Mouse (Mus musculus) CH12.LX (cell line): Measurements from ENCODE around the gene Hoxa11. TPM values are rescaled to one million over a fixed set of nuclear protein-coding genes. Genes with fewer than 3 reads are reported as not detected.

Source experiments
- DNase-seq: peaks from one replicate; pipeline ENCODE4 v3.0.0-alpha.2; 2013; ENCODE audit errors: extremely low read depth
- H3K27ac ChIP-seq: 2 replicates; pipeline ENCODE4 v1.5.1; 2012; ENCODE audit warnings: low read depth, mild to moderate bottlenecking, control low read depth, moderate library complexity; ENCODE audit not compliant: insufficient read depth
- H3K27me3 ChIP-seq: replicated peaks from 2 replicates; pipeline ENCODE3; 2012; ENCODE audit warnings: inconsistent platforms
- H3K36me3 ChIP-seq, 2 experiments: replicated peaks in 1 of 2; 2 replicates each; pipeline versions ENCODE3 to v1.6.1; 2012; ENCODE audit warnings: inconsistent platforms in 1 of 2, low read length in 1 of 2, mild to moderate bottlenecking in 1 of 2, mixed read lengths in 1 of 2, moderate library complexity in 1 of 2; ENCODE audit not compliant: control insufficient read depth in 1 of 2, insufficient read depth in 1 of 2
- H3K4me1 ChIP-seq, 2 experiments: 2 replicates each; pipeline ENCODE4 v1.6.1; 2012; ENCODE audit warnings: inconsistent platforms in 1 of 2, moderate library complexity in 1 of 2; ENCODE audit not compliant: insufficient read depth in 2 of 2, control insufficient read depth in 1 of 2
- H3K4me2 ChIP-seq: 2 replicates; pipeline ENCODE4 v1.6.1; 2012; ENCODE audit warnings: low read depth, mild to moderate bottlenecking, control low read depth; ENCODE audit not compliant: poor library complexity, insufficient read depth, severe bottlenecking
- H3K4me3 ChIP-seq, 3 experiments: fragments of 150-350 bp in 1 of 3; sonication (generic) in 1 of 3; replicated peaks in 1 of 3; 2 replicates each; pipeline versions ENCODE3 to v1.5.1; 2011 to 2012; ENCODE audit warnings: low read depth in 2 of 3, low read length in 2 of 3, mild to moderate bottlenecking in 2 of 3, moderate library complexity in 2 of 3, control low read depth in 1 of 3, improper control_type of control experiment in 1 of 3, inconsistent platforms in 1 of 3, mixed read lengths in 1 of 3; ENCODE audit not compliant: poor library complexity in 1 of 3
- H3K79me2 ChIP-seq: replicated peaks from 2 replicates; pipeline ENCODE4 v1.6.1; 2012; ENCODE audit warnings: mild to moderate bottlenecking, moderate library complexity; ENCODE audit not compliant: control insufficient read depth, poor library complexity, insufficient read depth, severe bottlenecking; ENCODE audit errors: extremely low read depth
- H3K9ac ChIP-seq: 2 replicates; pipeline ENCODE4 v1.6.1; 2012; ENCODE audit warnings: low read depth, mild to moderate bottlenecking, control low read depth, moderate library complexity; ENCODE audit not compliant: insufficient read depth
- H3K9me3 ChIP-seq: replicated peaks from 2 replicates; pipeline ENCODE3; 2012; ENCODE audit warnings: low read length, inconsistent platforms, mixed read lengths
- EP300 ChIP-seq: IDR thresholded peaks from 2 replicates; pipeline ENCODE4 v1.6.1; 2011; ENCODE audit warnings: low read length, improper control_type of control experiment
- ETS1 ChIP-seq: conservative IDR thresholded peaks from 2 replicates; pipeline ENCODE4 v1.6.1; 2012; ENCODE audit warnings: low read depth, mild to moderate bottlenecking, inconsistent platforms, low read length, improper control_type of control experiment, moderate library complexity
- IRF4 ChIP-seq: IDR thresholded peaks from 2 replicates; pipeline ENCODE4 v1.6.1; 2014; ENCODE audit warnings: low read depth, mild to moderate bottlenecking, inconsistent platforms, low read length, improper control_type of control experiment
- JUN ChIP-seq: IDR thresholded peaks from 2 replicates; pipeline ENCODE4 v1.6.1; 2011; ENCODE audit warnings: low read depth, mild to moderate bottlenecking, low read length, improper control_type of control experiment, moderate library complexity; ENCODE audit not compliant: insufficient read depth
- MAFK ChIP-seq: IDR thresholded peaks from 2 replicates; pipeline ENCODE4 v1.6.1; 2011; ENCODE audit warnings: low read length, improper control_type of control experiment; ENCODE audit not compliant: insufficient replicate concordance
- MAZ ChIP-seq: IDR thresholded peaks from 2 replicates; pipeline ENCODE4 v1.6.1; 2012; ENCODE audit warnings: low read depth, mild to moderate bottlenecking, inconsistent platforms, low read length, improper control_type of control experiment, moderate library complexity
- MEF2A ChIP-seq: IDR thresholded peaks from 2 replicates; pipeline ENCODE4 v1.6.1; 2014; ENCODE audit warnings: low read depth, mild to moderate bottlenecking, inconsistent platforms, low read length, improper control_type of control experiment, borderline replicate concordance
- MYC ChIP-seq: IDR thresholded peaks from 2 replicates; pipeline ENCODE4 v1.6.1; 2011; ENCODE audit warnings: low read depth, mild to moderate bottlenecking, improper control_type of control experiment, low read length
- NELFE ChIP-seq: IDR thresholded peaks from 2 replicates; pipeline ENCODE4 v1.6.1; 2011; ENCODE audit warnings: low read depth, low read length, improper control_type of control experiment
- POLR2A ChIP-seq: IDR thresholded peaks from 2 replicates; pipeline ENCODE4 v1.6.1; 2011; ENCODE audit warnings: low read depth, mild to moderate bottlenecking, improper control_type of control experiment, low read length
- POLR2AphosphoS2 ChIP-seq: IDR thresholded peaks from 2 replicates; pipeline ENCODE4 v1.6.1; 2011; ENCODE audit warnings: low read depth, low read length, improper control_type of control experiment
- RAD21 ChIP-seq: IDR thresholded peaks from 2 replicates; pipeline ENCODE4 v1.6.1; 2011; ENCODE audit warnings: low read depth, mild to moderate bottlenecking, low read length, improper control_type of control experiment, moderate library complexity
- RCOR1 ChIP-seq: conservative IDR thresholded peaks from 2 replicates; pipeline ENCODE4 v1.6.1; 2012; ENCODE audit warnings: low read depth, mild to moderate bottlenecking, inconsistent platforms, low read length, improper control_type of control experiment
- UBTF ChIP-seq: IDR thresholded peaks from 2 replicates; pipeline ENCODE4 v1.6.1; 2012; ENCODE audit warnings: low read depth, mild to moderate bottlenecking, inconsistent platforms, low read length, improper control_type of control experiment, moderate library complexity
- USF1 ChIP-seq: IDR thresholded peaks from 2 replicates; pipeline ENCODE4 v1.6.1; 2014; ENCODE audit warnings: low read depth, mild to moderate bottlenecking, inconsistent platforms, low read length, improper control_type of control experiment
- ZKSCAN1 ChIP-seq: IDR thresholded peaks from 2 replicates; pipeline ENCODE4 v1.6.1; 2012; ENCODE audit warnings: low read depth, inconsistent platforms, low read length, improper control_type of control experiment, borderline replicate concordance
- dilution Hi-C: fragments of 300-500 bp; cut with MboI; formaldehyde crosslinking; loops from 2 replicates; pipeline ENCODE4 v1.14.3; 2020; ENCODE audit warnings: low sequenced_read_pairs; ENCODE audit not compliant: extremely low pct_unique_long_range_greater_than_20kb, extremely low pct_ligation_motif_present
- in situ Hi-C: fragments of 300-500 bp; cut with MboI; formaldehyde crosslinking; loops from 3 replicates; pipeline ENCODE4 v1.14.3; 2019; ENCODE audit warnings: low sequenced_read_pairs, low pct_ligation_motif_present, low pct_unique_long_range_greater_than_20kb, mixed read lengths
- polyA plus RNA-seq: library from polyadenylated mRNA; unstranded; fragments of >175 nt; gene quantifications from 2 replicates; pipeline ENCODE4 v1.2.1, GENCODE M21; 2012; ENCODE audit warnings: low read depth; ENCODE audit not compliant: insufficient read length
- total RNA-seq, 2 experiments: library from RNA; depleted of rRNA; stranded (reverse); fragments of 300-350 nt in 1 of 2; fragments of >200 nt in 1 of 2; gene quantifications; 2 replicates each; pipeline ENCODE4 v1.2.3; 2012 to 2014

The Hoxa11 gene
- total and polyA plus RNA-seq, 3 experiments = not detected

- no peaks in the 10 kb centered on the region for H3K79me2 ChIP-seq
- peaks cover 11 to 74% of the 10 kb centered on the region in 2 experiments for H3K36me3 ChIP-seq
- in situ Hi-C loops (no loop called here), dilution Hi-C loops (no loop called here)
- H3K4me3 ChIP-seq = no peak overlapping the region
- DNase-seq = no peak
- H3K27me3 ChIP-seq = no peaks in the 10 kb centered on the region
- no peak overlapping the region for H3K9ac ChIP-seq
- no peak for TF ChIP-seq MAFK
- TF ChIP-seq ZKSCAN1 = no peak
- TF ChIP-seq NELFE = no peak
- TF ChIP-seq UBTF = no peak
- no peak for TF ChIP-seq MAZ
- TF ChIP-seq ETS1 = no peak
- TF ChIP-seq IRF4 = no peak
- no peak for TF ChIP-seq JUN
- TF ChIP-seq RCOR1 = no peak
- no peak for TF ChIP-seq USF1
- H3K9me3 ChIP-seq = peaks cover 58% of the 10 kb centered on the region
- no peak overlapping the region for H3K27ac ChIP-seq
- H3K4me2 ChIP-seq = no peak overlapping the region
- H3K4me1 ChIP-seq = no peaks in the 10 kb centered on the region
These were observed 11.8 kb downstream of the Hoxa11 start for GRCm38 (mm10) chr6:52233546-52234427.

- Histone ChIP-seq H3K4me2 (no peak overlapping the region), H3K79me2 (no peaks in the 10 kb centered on the region), H3K9ac (no peak overlapping the region), H3K9me3 (peaks cover 58% of the 10 kb centered on the region), H3K4me1 (no peaks in the 10 kb centered on the region), H3K4me3 (no peak overlapping the region), H3K27ac (no peak overlapping the region), H3K36me3 (peaks cover 11 to 77% of the 10 kb centered on the region in 2 experiments), H3K27me3 (no peaks in the 10 kb centered on the region)
- no peak for TF ChIP-seq POLR2A
- TF ChIP-seq POLR2AphosphoS2 = no peak
- TF ChIP-seq ETS1 = no peak
- no peak for TF ChIP-seq RAD21
- TF ChIP-seq MYC = no peak
- no peak for TF ChIP-seq EP300
- TF ChIP-seq MEF2A = no peak
- in situ Hi-C loops = no loop called here
- dilution Hi-C loops = no loop called here
- no peak for DNase-seq
These were observed 12.5 kb downstream of the Hoxa11 start for GRCm38 (mm10) chr6:52232984-52233545.
